Mouse (Mus musculus) fat pad, adult 2 months (tissue): Measurements from ENCODE around the gene Bnip2.

Experiments
- DNase-seq: peaks from one replicate; pipeline ENCODE4 v3.0.0-alpha.2; 2011; ENCODE audit warnings: low read depth, low spot score; ENCODE audit errors: extremely low read depth

Gene Bnip2

GRCm38 (mm10) chr9:69989303-69990121 lies at the start of gene Bnip2:
Bnip2 (plus strand) TSS chr9:69989466.
- peak; percentile 37 for DNase-seq

GRCm38 (mm10) chr9:69940839-69941490 lies 48.3 kb upstream of the Bnip2 start:
- no peak for DNase-seq

- DNase-seq, result no peak
These were observed 47.7 kb upstream of the Bnip2 start for GRCm38 (mm10) chr9:69941556-69941955.

DNA sequence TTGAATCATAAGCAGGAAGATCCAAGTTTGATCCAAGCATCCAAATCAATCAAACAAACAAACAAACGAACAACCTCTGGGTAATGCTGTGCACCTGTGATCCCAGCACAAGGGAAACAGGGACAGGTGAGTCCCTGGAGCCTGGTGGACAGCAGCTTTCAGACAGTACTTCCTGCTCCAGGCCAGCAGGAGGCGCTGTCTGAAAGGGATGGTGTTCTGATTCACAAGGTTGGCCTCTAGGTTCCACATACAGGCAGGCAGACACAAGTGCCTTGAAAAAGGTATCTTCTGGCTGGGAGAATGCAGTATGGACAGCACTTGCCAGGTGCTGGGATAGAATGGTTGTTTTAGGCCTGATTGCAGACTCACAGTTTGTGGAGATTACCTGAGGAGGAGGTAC lies 40.3 kb upstream of the Bnip2 start:
- DNase-seq, result no peak

- no peak for DNase-seq
These were observed 39.6 kb upstream of the Bnip2 start for GRCm38 (mm10) chr9:69949641-69950040.

DNA sequence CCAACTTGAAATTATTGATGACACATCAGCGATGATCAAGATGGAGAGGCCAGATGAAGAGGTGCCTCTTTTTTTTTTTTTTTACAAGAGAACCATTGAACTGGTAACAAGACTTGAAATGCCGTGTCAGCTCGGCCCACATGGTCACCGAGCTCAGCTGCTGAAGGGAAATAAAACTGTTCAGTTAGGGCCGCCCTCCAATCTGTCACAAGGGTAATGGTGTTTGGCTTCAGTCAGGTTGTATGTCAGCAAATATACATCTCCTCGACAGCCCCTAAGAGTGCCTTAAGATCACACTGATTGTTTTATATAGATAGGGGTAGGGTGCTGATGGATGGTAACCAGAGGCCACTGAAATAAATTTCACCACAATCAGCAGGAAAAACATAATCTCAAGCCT lies 28.3 kb upstream of the Bnip2 start:
- DNase-seq, result no peak

DNA sequence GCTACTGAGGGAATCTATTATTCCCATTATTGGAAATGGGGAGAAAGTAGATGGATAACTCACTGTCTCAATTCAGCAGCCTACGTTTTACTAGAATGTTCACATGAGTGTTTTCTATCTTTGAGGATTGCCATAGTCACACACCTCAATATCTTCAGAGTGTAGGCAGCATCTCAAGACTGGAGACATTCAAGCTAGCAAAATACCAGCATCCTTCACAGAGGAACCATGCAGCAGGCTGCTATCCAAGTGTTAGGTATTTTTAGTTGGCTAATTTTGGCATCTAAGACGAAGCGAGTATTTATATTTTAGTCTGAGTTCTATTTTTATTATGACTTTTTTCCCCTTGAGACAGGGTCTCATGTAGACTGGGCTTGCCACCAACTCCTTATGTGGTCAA lies 24.9 kb upstream of the Bnip2 start:
- DNase-seq, result no peak

DNA sequence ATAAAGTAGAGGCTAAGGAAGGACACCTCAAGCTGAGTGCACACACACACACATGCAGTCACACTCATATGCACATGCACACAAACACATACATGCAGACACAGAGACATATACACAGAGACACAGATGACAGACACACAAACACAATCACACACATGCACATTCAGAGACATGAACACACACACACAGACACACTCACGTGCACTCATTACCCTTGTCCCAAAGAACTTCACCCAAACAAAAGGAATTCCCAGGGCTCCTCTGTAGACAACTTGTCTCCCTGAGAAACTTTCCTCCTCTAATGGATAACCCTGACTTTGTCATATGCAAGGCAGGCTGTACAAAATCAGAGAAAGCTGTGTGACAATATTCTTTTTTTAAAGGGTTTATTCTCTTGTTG lies 3.7 kb upstream of the Bnip2 start:
- DNase-seq, result no peak

DNA sequence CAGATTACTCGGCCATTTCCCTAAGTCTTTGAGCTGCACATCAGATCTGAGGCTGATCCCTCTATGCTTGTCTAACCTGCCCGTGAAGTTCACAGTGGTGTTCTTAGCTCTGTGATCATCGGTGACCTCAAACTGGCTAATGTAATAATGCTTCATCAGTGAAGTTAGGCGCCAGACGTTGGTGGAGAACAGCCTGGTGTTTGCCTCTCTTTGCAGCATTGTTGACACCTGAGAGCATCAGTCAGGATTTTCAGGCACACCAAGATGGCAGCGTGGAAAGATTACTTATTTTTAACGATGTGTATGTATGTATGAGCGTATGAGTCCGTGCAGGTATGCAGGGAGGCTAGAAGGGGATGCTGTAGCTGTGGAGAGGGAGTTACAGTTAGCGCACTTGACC lies 3.2 kb upstream of the Bnip2 start:
- no peak for DNase-seq

DNA sequence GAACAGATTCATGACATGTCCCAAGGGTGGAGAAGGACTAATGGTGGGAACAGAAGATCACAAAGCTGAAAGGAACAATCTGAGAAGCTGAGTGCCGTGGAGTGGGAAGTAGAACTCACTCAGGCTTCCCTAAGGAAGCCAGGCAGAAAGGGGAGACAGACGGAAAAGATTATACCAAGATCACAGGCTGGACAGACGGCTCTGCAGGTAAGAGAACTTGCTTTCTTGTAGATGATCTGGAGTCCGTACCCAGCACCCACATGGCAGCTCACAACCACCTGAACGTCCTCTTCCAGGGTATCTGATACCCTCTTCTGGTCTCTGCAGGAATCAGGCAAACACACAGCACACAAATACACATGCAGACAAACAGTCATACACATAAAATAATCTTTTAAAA lies 2.7 kb upstream of the Bnip2 start:
- no peak for DNase-seq

DNA sequence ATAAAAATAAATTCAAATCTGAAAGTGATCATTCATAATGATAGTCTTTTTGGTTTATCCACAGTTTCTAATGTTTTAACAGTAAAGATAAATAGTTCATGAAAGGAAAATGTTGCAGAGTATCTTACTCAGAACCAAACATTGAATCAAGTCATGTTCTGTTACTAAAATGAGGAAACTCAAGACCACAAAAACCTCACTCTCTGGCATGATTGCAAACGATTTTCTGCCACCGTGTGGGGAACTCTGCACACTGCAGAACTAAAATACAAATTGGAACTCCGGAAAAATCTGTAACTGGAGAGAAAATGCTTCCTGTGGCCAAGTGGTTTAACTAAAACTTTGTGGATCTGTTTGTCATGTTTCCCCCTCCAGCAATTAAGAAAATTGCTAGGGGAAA lies 1.7 kb upstream of the Bnip2 start:
- DNase-seq, result no peak

DNA sequence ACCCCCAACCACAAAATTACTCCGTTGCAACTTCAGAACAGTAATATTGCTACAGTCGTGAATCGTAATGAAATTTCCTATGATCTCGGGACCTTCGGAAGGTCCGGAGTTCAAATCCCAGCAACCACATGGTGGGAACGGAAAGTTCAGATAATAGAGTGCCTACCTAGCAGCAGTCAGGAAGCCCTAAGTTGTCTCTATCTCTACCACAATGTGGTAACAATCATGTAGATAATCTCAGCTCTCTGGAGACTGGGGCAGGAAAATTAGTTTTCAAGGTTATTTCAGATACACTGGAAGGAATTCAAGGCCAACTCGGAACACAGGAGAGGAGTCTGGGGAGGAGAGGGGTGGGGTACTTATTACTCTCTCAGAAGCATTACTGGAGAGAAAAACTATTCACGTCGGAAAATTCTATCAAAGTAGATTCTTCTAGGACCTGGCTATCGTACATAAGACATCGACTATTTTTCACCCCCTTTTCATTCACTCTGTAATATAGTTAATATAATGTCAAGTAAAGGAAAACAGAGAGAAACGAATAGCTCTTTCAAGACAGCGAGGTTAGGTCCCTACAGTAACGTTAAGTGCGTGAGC lies 462 bp upstream of the Bnip2 start:
- DNase-seq, result no peak

DNA sequence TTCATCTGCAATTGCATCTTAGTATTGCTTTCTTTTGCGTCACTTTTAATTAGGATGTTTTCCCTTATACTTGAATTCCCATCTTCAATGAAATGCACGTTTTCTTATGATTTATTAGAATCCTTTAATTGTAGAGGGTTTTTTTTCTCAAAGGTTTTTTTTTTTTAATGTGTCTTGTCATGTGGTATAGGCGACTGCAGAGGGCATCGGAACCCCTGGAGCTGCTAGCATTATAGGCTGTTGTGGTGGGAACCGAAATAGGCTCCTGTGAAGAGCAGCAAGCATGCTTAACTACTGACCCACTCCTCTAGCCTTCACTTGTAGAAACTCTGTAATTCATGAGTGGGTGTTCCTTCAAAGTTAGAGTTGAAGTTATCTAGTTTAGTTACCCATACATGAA lies 1.1 kb downstream of the Bnip2 start:
- DNase-seq, result no peak

GRCm38 (mm10) chr9:69992841-69993277 lies 3.6 kb downstream of the Bnip2 start:
- DNase-seq, result no peak

DNA sequence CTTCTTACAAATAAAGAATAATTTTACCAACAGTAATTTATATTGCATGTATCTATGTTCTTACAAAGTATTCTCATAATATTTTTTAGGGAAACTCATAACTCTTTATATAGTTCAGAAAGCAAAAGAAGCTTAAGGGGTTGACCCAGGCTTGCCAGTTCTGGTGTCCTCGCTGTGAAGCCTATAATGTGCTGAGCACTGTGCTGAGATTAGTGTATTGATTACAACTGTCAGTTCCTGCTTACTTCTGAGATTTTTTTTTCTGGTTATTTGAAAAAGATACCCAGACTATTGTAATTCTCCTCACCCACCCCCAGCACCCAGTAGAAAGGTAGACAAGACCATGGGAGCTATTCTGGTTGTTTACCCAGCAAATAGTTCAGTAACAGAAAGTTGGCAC lies 4.2 kb downstream of the Bnip2 start:
- DNase-seq, result no peak

GRCm38 (mm10) chr9:69994547-69994946 lies 5.3 kb downstream of the Bnip2 start:
- no peak for DNase-seq

GRCm38 (mm10) chr9:69999318-69999717 lies 10.1 kb downstream of the Bnip2 start:
- no peak for DNase-seq

DNA sequence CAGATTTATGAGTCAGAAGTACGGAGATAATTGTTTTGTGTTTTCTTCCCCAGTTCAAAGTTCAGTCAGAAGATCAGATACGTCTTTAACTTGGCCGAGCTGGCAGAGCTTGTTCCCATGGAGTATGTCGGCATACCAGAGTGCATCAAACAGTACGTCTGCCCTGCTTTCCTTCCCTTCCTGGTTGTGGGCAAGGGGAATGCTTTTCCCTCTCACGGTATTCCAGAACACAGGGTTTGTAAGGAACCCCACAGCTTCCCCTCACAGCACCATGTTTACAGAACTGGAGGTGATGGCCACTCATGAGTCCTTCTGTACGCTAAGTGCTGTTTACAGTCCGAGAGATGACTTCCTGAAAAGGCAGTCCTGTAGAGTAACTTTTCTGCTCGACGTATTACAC lies 14.2 kb downstream of the Bnip2 start:
- no peak for DNase-seq

GRCm38 (mm10) chr9:70006984-70007383 lies 17.7 kb downstream of the Bnip2 start:
- DNase-seq, result no peak

DNA sequence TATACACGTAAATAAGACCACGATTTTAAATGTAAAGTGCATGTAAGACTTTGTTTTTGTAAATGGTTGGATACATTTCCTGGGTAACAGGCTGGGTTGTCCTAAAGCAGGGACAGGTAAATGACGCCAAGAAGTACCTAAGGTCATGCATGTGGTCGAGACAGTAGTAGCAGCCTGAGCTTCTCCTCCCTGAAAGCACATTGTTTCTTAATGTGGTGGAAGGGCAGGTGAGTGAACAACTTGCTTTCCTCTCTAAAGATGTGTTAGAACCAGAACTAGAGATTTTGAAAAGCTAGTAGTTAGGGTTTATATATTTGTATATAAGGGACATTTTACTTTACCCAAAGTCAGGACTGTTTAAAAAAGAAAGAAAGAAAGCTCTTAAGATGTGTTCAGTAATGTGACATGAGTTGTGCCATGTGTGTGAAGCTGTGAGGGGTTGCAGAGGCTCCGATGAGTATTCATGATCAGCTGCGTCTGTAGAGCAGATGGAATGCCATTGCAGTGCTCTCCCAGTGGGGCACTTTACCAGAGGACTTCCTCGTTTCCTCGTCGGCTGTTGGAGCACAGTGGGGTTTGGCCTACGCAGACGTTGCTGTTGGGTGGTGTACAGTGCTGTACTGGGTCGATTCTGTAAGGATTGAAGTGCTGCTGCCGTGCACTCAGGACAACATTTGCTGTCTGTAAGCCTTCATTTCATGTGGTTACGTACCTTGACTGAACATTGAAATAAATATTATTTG lies 18.4 kb downstream of the Bnip2 start:
- DNase-seq, result no peak

DNA sequence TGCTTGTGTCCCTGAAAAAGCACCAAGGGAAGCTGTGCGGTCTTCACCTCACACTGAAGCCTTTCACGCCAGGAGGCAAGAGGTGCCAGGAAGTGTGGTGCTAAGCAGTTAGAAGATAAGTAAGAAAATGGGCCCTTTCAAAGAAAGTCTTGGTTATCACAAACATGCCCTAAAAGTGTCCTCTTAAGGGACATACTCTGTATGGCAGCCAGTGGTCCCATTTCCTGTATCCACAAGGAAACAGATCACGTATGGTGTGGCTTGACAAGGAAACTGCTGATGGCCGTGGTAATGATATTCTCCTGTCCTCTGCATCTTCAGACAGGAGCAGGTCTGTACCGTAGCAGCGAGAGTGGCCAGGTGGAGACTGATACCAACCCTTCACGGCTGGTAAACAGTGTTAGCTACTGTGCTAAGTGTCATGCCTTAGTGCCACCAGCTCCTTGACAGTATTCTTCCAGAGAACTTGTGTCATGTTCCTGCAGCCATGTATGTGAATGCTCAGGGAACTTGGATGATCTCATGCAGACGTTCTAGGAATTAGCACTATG lies 20.6 kb downstream of the Bnip2 start:
- DNase-seq, result no peak
